Mouse (Mus musculus): Measurements from ENCODE around the gene Ccdc61. TPM values are rescaled to one million over a fixed set of nuclear protein-coding genes. Genes with fewer than 3 reads are reported as not detected.
A peak's percentile ranks its signal among the peaks of the same experiment; 100 is the strongest.

The Ccdc61 gene
- polyA plus RNA-seq (2012; ENCODE audit: insufficient read depth, insufficient read length, low replicate concordance, missing spikeins) = not detected in 2 replicates

- WGBS = under 1% methylated on average over 33 of the region's 33 CpGs
- H3K27ac ChIP-seq (ENCODE audit: insufficient read depth, low read depth, low read length) = no peak within 1 kb of the TSS
- H3K4me1 ChIP-seq (ENCODE audit: control insufficient read depth, insufficient read depth, low read length) = 0 out of 2 replicates have a peak, but pooled peaks cover 2% of the 10 kb centered on the region
- TF ChIP-seq POLR2A (IDR thresholded peaks at IDR 0.05; ENCODE audit: insufficient read depth, low read depth, low read length) = peak; percentile 41; the same call in 1 of the 2 replicates
- no peak for TF ChIP-seq CTCF (IDR thresholded peaks at IDR 0.05; ENCODE audit: insufficient read depth, low read depth, low read length)
- peak within 1 kb of the TSS; percentile 83 for H3K4me3 ChIP-seq (ENCODE audit: insufficient read depth, low read depth, low read length)
Observed at GRCm38 (mm10) chr7:18910241-18910831, at the start of gene Ccdc61. Gene Ccdc61 (minus strand): TSS chr7:18910415.

- Histone ChIP-seq H3K4me3 (ENCODE audit: insufficient read depth, low read depth, low read length) (no peak overlapping the region), H3K4me1 (ENCODE audit: control insufficient read depth, insufficient read depth, low read length) (peaks cover 51% of the 10 kb centered on the region), H3K27ac (ENCODE audit: insufficient read depth, low read depth, low read length) (no peak overlapping the region)
- 61% methylated on average over 8 of the region's 8 CpGs for WGBS
- no peak for TF ChIP-seq CTCF (IDR thresholded peaks at IDR 0.05; ENCODE audit: insufficient read depth, low read depth, low read length)
- no peak for TF ChIP-seq POLR2A (IDR thresholded peaks at IDR 0.05; ENCODE audit: insufficient read depth, low read depth, low read length)
Observed at GRCm38 (mm10) chr7:18959446-18959845, 49.2 kb upstream of the Ccdc61 start.

GRCm38 (mm10) chr7:18958384-18958766, 48.2 kb upstream of the Ccdc61 start:
- no peak overlapping the region for H3K27ac ChIP-seq (ENCODE audit: insufficient read depth, low read depth, low read length)
- 32% methylated on average over 21 of the region's 21 CpGs for WGBS
- H3K4me1 ChIP-seq (ENCODE audit: control insufficient read depth, insufficient read depth, low read length) = peaks cover 43% of the 10 kb centered on the region
- H3K4me3 ChIP-seq (ENCODE audit: insufficient read depth, low read depth, low read length) = peak overlapping the region; percentile 40
- TF ChIP-seq POLR2A (IDR thresholded peaks at IDR 0.05; ENCODE audit: insufficient read depth, low read depth, low read length) (no peak), CTCF (IDR thresholded peaks at IDR 0.05; ENCODE audit: insufficient read depth, low read depth, low read length) (no peak)

- TF ChIP-seq CTCF (IDR thresholded peaks at IDR 0.05; ENCODE audit: insufficient read depth, low read depth, low read length) (no peak), POLR2A (IDR thresholded peaks at IDR 0.05; ENCODE audit: insufficient read depth, low read depth, low read length) (no peak)
- Histone ChIP-seq H3K4me3 (ENCODE audit: insufficient read depth, low read depth, low read length) (peak overlapping the region; percentile 40), H3K27ac (ENCODE audit: insufficient read depth, low read depth, low read length) (no peak overlapping the region), H3K4me1 (ENCODE audit: control insufficient read depth, insufficient read depth, low read length) (peaks cover 38% of the 10 kb centered on the region)
- 4% methylated on average over 106 of the region's 107 CpGs for WGBS
Observed at GRCm38 (mm10) chr7:18957569-18958383, 47.6 kb upstream of the Ccdc61 start.

- no peak for TF ChIP-seq POLR2A (IDR thresholded peaks at IDR 0.05; ENCODE audit: insufficient read depth, low read depth, low read length)
- no peak for TF ChIP-seq CTCF (IDR thresholded peaks at IDR 0.05; ENCODE audit: insufficient read depth, low read depth, low read length)
- Histone ChIP-seq H3K4me3 (ENCODE audit: insufficient read depth, low read depth, low read length) (no peak overlapping the region), H3K27ac (ENCODE audit: insufficient read depth, low read depth, low read length) (no peak overlapping the region), H3K4me1 (ENCODE audit: control insufficient read depth, insufficient read depth, low read length) (peaks cover 30% of the 10 kb centered on the region)
- 46% methylated on average over 15 of the region's 15 CpGs for WGBS
Observed at GRCm38 (mm10) chr7:18951397-18951796, 41.2 kb upstream of the Ccdc61 start.

GRCm38 (mm10) chr7:18950523-18951315, 40.5 kb upstream of the Ccdc61 start:
- TF ChIP-seq CTCF (IDR thresholded peaks at IDR 0.05; ENCODE audit: insufficient read depth, low read depth, low read length) (no peak), POLR2A (IDR thresholded peaks at IDR 0.05; ENCODE audit: insufficient read depth, low read depth, low read length) (no peak)
- H3K4me3 ChIP-seq (ENCODE audit: insufficient read depth, low read depth, low read length) = no peak overlapping the region
- H3K27ac ChIP-seq (ENCODE audit: insufficient read depth, low read depth, low read length) = peak overlapping the region; percentile 81
- peaks cover 30% of the 10 kb centered on the region for H3K4me1 ChIP-seq (ENCODE audit: control insufficient read depth, insufficient read depth, low read length)
- WGBS = 19% methylated on average over 18 of the region's 18 CpGs

GRCm38 (mm10) chr7:18949781-18950522, 39.7 kb upstream of the Ccdc61 start:
- Histone ChIP-seq H3K4me3 (ENCODE audit: insufficient read depth, low read depth, low read length) (no peak overlapping the region), H3K4me1 (ENCODE audit: control insufficient read depth, insufficient read depth, low read length) (peaks cover 30% of the 10 kb centered on the region), H3K27ac (ENCODE audit: insufficient read depth, low read depth, low read length) (peak overlapping the region; percentile 81)
- 10% methylated on average over 12 of the region's 12 CpGs for WGBS
- no peak for TF ChIP-seq POLR2A (IDR thresholded peaks at IDR 0.05; ENCODE audit: insufficient read depth, low read depth, low read length)

GRCm38 (mm10) chr7:18948151-18948550, 37.9 kb upstream of the Ccdc61 start:
- peak overlapping the region; percentile 32 for H3K27ac ChIP-seq (ENCODE audit: insufficient read depth, low read depth, low read length)
- 40% methylated on average over 6 of the region's 6 CpGs for WGBS

More at GRCm38 (mm10) chr7:18948151-18948550, 37.9 kb upstream of the Ccdc61 start:
- no peak for TF ChIP-seq POLR2A (IDR thresholded peaks at IDR 0.05; ENCODE audit: insufficient read depth, low read depth, low read length)
- TF ChIP-seq CTCF (IDR thresholded peaks at IDR 0.05; ENCODE audit: insufficient read depth, low read depth, low read length) = no peak
- Histone ChIP-seq H3K4me1 (ENCODE audit: control insufficient read depth, insufficient read depth, low read length) (peaks cover 40% of the 10 kb centered on the region), H3K4me3 (ENCODE audit: insufficient read depth, low read depth, low read length) (no peak overlapping the region)

Data from olfactory bulb, adult 2 months (tissue).